Mouse (Mus musculus): Measurements from ENCODE around the gene Tspan5.

Tspan5 gene

DNA sequence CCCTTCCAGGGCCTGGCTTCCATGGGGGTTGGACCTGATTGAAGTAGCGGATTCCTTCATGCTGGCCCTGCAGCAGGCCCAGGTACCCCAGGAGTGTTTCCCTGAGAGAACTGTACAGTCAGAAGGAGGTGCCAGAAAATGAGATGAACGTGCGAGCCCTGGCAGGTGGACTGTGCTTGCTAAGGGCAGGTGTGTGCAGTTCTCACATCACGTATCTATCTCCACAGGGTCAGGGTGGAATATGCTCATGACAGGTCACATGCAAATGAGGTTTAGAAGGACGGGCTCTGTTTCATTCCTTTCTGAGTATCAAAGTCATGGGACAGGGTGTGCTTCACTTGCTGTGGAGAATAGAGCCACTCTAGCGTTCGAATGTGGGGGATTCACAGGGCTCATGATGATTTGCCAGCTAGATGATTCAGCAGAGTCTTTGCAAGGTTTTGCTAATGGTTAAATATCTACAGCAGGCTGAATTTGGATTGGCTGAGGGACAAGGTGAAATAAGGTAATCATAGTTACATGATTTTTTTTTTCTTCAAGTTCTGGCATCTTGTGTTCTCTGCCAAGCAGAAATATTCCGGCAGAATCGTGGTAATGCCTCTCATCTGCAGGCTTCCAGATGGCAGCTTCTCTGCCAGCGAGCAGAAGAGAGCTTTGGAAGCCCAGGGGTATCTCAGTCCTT lies 28.8 kb downstream of the Tspan5 start:
- DNase-seq (ENCODE audit: low spot score in 2 of 2), result no peak

DNA sequence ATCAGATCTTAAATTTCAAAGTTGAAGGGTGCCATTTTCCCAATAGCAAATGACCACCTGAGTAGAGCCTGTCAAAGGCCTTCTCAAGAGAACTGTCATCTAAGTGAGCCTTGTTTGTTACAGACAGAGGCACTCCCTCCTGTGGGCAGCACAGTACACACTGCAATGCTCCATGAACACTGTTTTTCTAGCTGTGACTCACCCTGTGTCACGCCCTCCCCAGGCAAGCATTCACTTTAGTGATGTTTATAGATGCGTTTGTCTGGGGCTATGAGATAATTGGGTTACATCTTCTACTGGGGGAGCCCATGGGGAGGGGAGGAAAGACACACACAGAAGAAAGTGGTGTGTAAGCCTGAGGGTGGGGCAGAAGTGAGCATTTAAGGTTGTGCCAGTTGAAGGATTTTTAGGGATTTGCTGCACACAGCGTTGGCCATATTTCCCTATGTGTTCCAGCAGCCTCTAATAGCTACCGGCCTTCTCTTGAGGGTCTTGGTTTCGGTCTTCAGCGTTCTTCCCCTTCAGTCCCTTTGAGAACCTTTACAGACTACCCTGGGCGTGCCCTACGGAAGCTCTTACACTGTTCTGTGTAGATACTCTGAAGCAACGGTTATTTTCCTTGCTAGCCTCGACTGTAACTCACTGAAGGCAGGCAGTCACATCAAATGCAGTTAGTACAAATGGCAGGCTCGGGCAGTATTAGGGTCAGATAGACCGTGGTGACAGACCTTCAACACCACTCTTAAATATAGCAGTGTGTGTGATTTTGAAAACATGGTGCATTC lies 29.7 kb downstream of the Tspan5 start:
- DNase-seq (ENCODE audit: low spot score in 2 of 2), result no peak

DNA sequence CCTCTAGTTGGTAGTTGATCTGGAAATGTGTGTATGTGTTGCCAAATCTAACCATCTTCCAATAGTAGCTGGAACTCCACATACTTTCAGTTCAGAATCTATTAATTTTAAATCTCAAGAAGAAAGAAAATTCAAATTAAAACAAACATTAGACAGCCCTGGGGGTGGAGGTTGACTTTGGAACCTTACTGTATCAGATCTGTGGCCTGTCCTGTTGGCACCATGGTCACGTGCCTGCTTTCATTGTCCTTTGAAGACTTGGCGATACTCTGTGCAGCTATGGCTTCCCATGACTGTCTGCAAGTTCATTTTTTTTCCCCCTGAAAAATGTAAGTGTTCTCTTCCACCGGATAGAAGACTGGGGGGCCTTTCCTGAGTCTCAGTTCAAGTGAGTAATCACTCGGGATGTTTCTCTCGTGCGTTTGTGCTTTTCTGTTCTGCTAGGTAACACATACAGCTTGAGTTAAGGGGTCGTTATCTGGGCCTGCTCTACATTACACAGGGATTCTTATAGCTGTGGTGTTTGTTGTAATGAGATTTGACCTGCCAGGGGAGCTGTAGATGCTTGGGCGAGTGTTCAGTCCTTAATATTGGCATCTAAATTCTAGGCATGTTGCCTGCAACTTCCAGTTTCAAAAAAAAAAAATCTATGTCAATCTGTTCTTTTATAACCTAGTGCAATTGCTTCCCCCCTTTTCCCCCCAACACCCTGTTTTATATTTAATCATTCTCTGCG lies 32.0 kb downstream of the Tspan5 start:
- DNase-seq (ENCODE audit: low spot score in 2 of 2), result no peak

DNA sequence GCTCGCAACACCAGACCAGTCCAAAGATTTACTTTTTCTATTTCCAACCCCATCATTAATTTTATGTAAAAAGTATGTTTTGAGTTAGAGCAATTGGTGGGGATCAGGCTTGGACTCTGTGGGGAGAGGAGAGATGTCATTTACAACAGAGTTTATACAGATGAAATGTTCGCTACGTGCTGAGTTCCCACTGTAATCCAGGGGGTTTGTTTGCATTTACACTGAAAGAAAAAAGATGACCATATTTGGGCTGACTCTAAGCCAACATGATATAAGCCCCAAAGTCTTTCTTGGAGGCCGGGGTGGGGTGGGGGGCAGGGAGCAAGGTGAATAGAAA lies 32.6 kb downstream of the Tspan5 start:
- no peak for DNase-seq (ENCODE audit: low spot score in 2 of 2)

DNA sequence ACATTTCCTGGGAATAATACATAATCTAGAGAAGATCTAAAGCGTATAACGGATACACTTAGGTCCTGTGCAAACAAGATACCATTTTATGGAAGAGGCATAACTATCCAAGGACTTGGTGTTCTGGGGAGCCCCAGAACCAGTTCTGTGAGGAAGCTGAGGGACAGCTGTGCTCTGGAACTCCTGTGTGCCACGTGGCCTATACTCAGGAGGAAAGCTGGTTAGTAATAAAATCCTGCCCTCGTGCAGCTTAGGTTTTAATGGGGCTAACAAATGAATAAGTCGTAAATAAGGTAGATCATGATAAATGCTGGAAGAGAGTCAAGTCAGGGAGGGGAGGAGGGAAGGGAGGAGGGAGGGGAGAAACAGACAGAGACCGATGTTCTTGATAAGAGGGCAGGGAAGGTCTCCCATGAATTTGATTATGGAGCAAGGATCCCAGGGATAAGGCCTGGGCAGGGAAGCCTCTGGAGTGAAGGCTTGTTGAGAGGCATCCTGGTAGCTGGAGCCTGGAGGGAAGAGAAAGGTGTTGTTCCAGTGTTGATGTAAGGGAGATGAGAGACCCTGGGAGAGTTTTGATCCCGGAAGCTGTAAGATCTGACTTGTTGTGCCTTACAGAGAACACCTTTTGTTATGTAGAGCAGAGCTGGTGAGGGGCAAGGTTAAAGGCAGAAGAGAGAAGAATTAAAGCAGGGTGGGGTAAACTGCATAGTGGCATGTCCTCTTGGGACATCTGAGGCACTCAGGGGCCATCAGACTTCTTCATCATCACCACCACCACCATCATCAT lies 34.1 kb downstream of the Tspan5 start:
- no peak for DNase-seq (ENCODE audit: low spot score in 2 of 2)

DNA sequence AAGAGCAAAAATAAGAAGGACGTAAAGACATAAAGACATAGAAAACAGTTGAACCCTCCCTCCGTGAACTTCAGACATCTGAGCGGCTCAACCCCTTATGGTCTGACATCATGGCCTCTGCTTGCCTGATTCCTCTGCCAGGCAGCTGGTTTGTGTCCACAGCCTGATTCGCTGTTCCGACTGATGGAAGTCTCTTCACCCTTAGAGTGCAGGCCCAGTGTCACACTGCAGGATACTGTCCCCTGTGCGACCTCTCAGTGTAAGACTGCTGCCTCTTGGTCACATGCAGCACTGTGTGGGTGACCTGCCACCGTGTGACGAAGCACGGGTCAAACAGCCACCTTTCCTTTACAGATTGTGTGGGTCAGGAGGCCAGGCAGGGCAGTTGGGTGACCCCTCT lies 39.5 kb downstream of the Tspan5 start:
- no peak for DNase-seq (ENCODE audit: low spot score in 2 of 2)

DNA sequence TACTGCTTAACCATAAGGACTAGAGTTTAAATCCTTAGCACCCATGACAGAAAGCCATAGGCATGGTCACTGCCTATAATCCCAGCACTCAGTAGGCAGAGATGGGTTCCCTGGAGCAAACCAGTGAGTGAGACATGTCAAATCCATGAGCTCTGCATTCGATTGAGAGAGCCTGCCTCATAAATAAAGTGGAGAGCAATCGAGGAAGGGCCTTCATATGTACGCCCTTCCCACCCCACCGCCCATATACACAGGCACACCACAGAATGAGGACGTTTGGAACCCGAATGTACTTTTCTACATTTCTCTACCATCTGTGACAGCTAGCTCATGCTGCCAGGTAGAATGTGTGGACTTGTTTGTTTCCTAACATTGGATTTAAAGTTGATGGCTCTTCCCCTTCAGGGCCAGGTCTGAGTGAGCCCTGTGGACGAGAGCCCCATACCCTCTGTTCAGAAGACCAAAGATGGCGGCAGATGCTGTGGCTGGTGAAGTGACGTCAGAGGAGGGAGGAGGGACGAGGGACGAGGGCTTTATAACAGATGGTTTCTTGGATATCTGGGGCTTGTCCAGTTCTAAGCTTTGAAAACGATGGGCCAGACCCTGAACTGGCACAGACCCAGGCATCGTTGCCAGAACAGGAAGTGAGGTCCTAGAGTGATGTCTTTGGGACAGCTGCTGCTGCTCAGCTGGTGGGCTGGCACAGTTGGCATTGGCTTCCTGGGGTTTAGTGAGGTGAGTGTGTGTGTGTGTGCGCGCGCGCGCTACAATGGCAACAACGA lies 42.1 kb downstream of the Tspan5 start:
- no peak for DNase-seq (ENCODE audit: low spot score in 2 of 2)

DNA sequence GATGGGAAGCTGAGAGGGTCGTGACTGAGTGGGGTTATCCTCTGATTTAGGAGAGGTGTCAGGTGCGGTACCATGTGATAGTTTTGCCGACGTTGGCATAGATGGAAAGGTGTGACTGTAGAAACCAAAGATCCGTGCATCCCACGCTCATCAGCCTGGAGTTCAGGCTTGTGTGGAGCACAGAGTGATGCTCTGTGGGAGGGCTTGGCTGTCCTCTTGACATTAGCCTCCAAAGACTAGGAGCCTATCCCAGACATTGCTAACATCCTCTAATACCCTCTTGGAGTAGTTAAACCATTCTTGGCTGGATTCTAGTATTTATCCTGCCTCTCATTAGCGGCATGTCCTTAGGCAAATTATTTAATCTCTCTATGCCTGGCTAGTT lies 42.6 kb downstream of the Tspan5 start:
- DNase-seq (ENCODE audit: low spot score in 2 of 2), result no peak

DNA sequence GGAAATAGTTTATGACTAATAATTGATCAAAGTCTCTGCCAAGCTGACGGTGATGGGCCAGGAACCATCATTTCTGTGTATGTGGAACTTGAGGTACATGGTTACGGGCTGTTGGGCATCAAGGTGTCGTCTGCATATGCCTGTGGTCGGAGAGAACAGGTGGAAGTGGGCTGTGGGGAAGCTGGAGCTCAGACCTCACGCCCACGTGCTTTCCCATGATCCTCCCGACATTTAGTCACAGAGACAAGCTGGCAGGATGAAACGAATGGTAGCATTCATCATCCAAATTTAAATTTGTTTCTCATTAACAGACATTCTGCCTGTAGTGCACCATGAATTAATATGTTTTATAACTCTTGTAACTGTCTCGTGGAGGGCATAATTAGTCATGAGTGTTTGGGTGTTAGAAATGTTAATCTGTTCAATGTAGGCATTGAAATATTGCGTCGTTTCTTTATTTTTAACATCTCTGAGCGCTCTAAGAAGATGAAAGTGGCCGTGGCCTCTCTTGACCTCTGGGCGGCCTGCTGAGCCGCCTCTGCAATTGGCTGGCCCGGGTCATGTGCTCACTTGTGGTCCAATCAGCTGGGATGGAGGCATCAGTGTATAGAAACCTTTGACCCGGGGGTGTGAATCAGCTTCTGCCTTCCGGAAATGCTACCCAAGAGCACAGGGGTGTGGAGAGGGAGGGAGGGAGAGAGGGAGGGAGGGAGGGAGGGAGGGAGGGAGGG lies 45.9 kb downstream of the Tspan5 start:
- DNase-seq (ENCODE audit: low spot score in 2 of 2), result no peak

DNA sequence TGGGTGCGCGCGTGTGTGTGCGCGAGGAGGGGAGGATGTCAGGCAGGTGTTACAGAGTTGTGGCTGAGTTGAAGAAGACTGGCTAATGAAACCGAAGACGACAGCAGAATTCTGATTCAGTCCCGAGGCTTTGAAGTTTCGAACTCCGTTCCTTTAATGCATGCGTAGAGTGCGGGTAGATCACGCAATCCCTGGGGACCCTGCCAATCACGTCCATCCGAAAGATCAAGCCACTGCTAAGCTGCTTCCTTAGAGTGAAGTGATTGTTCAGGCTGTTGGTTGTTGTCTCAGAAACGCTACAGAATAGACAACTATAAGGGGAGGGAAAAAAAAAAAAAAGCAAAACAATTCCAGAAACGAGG lies 46.5 kb downstream of the Tspan5 start:
- DNase-seq (ENCODE audit: low spot score in 2 of 2), result no peak

DNA sequence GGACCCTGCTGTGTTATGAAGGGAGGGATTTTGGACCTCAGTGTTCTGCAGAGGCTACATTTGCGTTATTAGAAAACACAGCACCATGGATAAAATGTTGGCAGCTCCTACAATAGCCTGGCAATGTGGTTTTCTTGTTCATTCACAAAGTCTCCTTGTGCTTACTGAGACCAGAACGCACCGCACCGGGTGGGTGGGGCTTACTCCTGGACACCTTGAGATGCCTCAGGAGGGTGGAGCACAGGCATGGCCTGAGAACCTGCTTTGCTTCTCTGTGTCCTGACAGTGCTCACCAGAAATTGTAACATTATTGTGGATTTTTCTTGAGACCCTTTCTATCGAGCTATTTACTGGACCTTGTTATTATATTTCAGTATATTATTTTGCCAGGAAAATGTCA lies 47.3 kb downstream of the Tspan5 start:
- no peak for DNase-seq (ENCODE audit: low spot score in 2 of 2)

DNA sequence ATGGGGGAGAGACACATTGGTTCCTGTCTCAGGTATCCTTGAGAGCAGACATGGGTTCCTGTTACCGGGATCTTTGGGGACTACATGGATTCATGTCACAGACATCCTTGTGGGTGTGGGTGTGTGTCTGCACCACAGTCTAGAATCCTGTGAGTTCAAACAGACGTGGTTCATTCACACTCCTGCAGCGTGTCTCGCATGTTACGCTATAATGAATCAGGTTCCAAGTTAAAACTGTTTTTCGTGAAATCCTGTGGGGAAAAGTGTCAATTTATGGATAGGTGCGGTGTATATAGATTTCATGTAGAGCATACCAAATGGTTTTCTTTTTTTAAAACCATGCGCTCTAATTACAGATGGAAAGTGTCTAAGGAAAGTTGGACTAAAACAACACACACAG lies 52.5 kb downstream of the Tspan5 start:
- DNase-seq (ENCODE audit: low spot score in 2 of 2), result no peak

DNA sequence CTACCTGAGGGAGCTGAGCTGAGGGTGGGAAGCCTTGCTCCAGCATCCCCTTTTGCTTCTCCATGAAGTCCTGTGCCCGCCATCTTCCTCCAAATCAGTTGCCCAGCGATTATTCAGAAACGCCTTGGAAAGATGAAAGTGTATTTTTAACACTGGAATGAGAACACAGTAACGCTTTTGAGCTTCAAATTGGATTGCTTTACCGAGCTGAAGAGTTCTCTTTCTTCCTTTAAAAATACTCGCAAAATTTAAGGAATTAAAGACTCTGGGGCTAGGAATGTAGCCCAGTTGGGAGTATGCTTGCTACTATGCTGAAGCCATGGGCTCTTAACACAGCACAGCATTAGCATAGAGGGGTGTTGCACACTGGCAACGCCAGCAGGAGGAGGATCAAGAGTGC lies 54.0 kb downstream of the Tspan5 start:
- no peak for DNase-seq (ENCODE audit: low spot score in 2 of 2)

DNA sequence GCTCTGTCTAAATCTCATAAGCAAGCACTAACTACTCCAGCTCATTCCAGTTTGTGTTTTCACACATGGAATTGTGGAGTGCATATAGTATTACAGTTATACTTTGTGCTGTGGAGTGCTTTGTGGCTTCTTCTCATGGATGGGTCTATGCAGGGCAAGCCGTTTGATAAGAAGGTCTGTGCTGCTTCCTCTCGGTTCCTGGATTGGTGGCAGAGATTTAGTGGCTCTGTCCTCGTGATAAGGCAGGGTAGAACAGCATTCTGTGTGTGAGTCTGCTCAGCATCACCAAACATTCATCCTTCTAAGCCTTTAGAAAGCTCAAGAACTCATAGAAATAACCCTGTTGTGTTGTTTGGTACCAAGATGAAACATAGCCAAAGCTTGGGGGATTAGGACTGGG lies 54.6 kb downstream of the Tspan5 start:
- DNase-seq (ENCODE audit: low spot score in 2 of 2), result no peak

DNA sequence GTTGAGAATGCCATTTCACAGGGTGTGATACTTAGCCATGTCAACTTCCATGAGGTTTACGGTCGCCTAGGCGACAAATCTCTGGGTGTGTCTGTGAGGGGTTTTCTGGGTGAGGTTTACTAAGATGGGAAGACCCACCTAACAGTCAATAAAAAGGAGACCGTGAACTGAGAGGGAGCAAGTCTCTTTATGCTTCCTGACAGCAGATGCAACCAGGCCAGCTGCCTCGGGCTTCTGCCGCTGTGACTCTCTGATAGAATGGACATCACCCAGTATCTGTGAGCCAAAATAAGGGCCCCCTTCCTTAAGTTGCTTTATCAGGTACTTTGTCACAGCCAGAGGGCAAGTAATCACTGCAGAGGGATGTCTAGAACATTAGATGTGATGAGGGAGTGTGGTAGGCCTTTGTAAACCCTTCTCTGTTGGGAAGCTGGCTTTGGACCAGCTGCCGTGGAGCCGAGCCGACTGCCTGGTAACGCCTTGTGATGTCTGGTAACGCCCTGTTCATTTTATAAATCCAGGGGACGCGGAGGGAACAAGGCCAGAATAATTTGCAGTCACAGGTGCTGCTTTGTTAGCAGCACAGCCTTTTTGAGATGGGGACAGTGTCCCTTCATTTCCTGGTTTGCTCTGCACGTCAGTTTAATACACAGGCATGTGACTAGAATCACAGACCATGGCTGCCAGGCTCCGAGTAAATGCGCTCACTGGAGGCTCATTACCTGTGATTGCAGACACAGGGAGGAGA lies 58.8 kb downstream of the Tspan5 start:
- no peak for DNase-seq (ENCODE audit: low spot score in 2 of 2)

DNA sequence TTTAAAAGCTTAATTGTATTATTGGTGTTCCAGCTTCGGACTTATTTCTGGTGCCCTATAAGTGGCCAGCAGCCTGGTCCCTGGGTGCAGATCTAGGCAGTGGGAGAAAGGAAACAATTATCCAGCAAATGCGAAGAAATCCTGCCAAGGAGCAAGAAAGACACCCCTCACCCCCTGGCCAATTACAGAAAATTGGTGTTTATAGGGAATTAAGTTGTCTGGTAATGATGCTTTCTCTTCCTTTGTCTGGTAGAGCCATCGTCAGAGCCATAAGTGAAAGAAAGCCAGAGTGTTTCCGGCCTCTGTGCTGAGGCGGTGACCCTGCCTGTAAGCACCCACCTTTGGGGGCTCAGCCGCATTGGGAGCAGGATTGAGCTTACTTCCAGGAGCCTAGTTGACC lies 59.7 kb downstream of the Tspan5 start:
- DNase-seq (ENCODE audit: low spot score in 2 of 2), result no peak

DNA sequence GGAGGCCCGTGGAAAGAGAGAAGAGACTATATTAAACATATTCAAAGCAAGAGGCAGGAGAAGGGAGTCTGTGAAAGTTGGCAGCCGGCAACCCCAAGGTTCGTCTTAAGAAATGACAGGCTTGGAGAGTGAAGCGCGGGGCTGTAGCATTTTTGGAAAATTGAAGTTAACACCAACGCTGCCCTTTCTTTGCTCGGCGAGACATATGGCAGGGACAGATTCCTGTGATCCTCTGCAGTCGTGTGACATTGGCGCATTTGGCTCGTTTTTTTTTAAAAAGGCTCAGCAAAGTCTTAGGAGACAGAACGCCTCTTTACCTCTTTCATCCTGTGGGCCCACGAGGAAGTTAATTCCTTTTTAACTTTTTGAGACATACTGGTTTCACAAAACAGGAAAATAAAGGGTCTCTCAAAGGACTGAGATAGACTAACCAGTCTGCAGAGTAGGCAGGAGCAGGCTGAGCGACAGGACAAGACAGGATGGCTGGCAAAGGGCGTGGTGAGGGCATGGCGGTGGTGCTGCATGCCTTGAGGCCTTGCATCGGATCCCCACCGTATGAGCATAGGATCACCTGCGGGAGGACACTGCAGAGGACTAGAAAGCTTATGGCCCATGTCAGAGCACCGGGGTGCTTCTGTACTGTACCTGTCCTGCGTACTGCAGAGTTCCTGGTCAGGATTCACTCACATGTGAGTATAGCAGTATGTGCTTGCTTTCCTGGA lies 60.9 kb downstream of the Tspan5 start:
- no peak for DNase-seq (ENCODE audit: low spot score in 2 of 2)

DNA sequence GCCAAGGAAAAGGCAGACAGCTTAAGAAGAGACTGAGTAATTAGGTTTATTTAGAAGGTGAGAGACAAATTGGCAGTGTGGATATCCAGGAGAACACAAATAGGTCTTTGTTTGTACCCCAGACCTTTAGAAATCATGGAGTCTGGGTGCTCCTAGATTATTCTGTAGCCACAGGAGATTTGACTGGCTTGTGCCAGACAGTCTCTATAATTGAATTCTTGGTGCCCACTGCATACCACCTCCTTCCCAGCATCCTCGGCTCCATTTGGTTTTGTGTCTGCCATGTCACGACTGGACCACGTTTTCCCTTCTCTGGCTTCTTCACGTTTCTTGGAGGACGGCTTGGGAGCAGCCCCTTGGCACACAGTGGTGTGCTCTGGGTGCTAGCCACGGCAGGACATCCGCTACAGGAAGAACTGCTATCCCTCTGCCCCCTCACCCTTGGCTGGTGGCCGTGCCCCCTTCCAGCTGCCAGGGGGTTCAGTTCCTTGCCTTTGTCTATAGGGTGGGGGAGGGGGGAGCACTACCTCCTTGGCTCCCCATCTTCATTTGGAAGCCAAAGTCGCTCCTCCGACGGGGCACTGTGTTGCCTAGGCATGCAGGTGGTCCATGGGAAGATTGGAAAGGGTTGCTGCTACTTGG lies 61.6 kb downstream of the Tspan5 start:
- no peak for DNase-seq (ENCODE audit: low spot score in 2 of 2)

All from thymus, postnatal 10 days (tissue).